Comparison of ENCODE assay signal across 23 mouse cellular contexts in genomic region chrX:99153266-99153646, GRCm38 (mm10). TPM values are rescaled to one million over a fixed set of nuclear protein-coding genes. Genes with fewer than 3 reads are reported as not detected.
DNase-seq lines count a peak whose midpoint lies in the region; ATAC-seq lines count a peak whose summit lies in the region.
"Had no signal": no experiment of that assay in that cellular context is flagged by ENCODE, and none has a peak within 500 bp of the region (broad histone marks: within the 10 kb centered on the region; RNA-seq: fewer than 3 reads in every experiment).

No protein-coding gene starts in this region.

- H3K4me2 ChIP-seq in hindbrain, embryonic 14.5 days (replicated peaks) = no peak overlapping the region
- H3K4me2 ChIP-seq in midbrain, embryonic 12.5 days (replicated peaks) = no peak overlapping the region
- no peak overlapping the region for H3K4me2 ChIP-seq in midbrain, embryonic 16.5 days (ENCODE audit: low read length)
- H3K4me2 ChIP-seq in forebrain, embryonic 13.5 days = no peak overlapping the region
- no peak overlapping the region for H3K4me2 ChIP-seq in neural tube, embryonic 14.5 days (ENCODE audit: low read depth, low read length)
- H3K4me2 ChIP-seq: embryonic facial prominence, embryonic 13.5 days; liver, embryonic 15.5 days; lung, embryonic 15.5 days had no signal

- no peaks in the 10 kb centered on the region for H3K9me3 ChIP-seq in hindbrain, embryonic 10.5 days
- no peaks in the 10 kb centered on the region for H3K9me3 ChIP-seq in hindbrain, embryonic 14.5 days (ENCODE audit: control insufficient read depth, low read length)
- no peaks in the 10 kb centered on the region for H3K9me3 ChIP-seq in midbrain, embryonic 12.5 days
- no peaks in the 10 kb centered on the region for H3K9me3 ChIP-seq in midbrain, embryonic 16.5 days (replicated peaks; ENCODE audit: control insufficient read depth, low read length, poor library complexity, severe bottlenecking)
- no peaks in the 10 kb centered on the region for H3K9me3 ChIP-seq in forebrain, embryonic 13.5 days (replicated peaks)
- H3K9me3 ChIP-seq in neural tube, embryonic 14.5 days (ENCODE audit: control insufficient read depth, low read length) = no peaks in the 10 kb centered on the region
- H3K9me3 ChIP-seq: embryonic facial prominence, embryonic 13.5 days; G1E; heart, embryonic 10.5 days; limb, embryonic 10.5 days; liver, embryonic 15.5 days; lung, embryonic 15.5 days had no signal

- H3K4me1 ChIP-seq in hindbrain, embryonic 10.5 days (replicated peaks) = peaks cover 65% of the 10 kb centered on the region
- 0 out of 2 replicates have a peak, but pooled peaks cover 5% of the 10 kb centered on the region for H3K4me1 ChIP-seq in hindbrain, embryonic 14.5 days (replicated peaks; ENCODE audit: control insufficient read depth, insufficient read depth, low read length)
- H3K4me1 ChIP-seq in midbrain, embryonic 12.5 days = peaks cover 39% of the 10 kb centered on the region
- H3K4me1 ChIP-seq in midbrain, embryonic 16.5 days (ENCODE audit: control insufficient read depth, insufficient read depth, low read length) = peaks cover 2% of the 10 kb centered on the region; the same call in 1 of the 2 replicates
- peaks cover 52% of the 10 kb centered on the region for H3K4me1 ChIP-seq in forebrain, embryonic 13.5 days
- no peaks in the 10 kb centered on the region for H3K4me1 ChIP-seq in neural tube, embryonic 14.5 days (ENCODE audit: control insufficient read depth, insufficient read depth, low read length)

- no peak overlapping the region for H3K9ac ChIP-seq in hindbrain, embryonic 14.5 days
- H3K9ac ChIP-seq in midbrain, embryonic 12.5 days (replicated peaks) = no peak overlapping the region
- no peak overlapping the region for H3K9ac ChIP-seq in midbrain, embryonic 16.5 days (ENCODE audit: low read depth, low read length)
- H3K9ac ChIP-seq in forebrain, embryonic 13.5 days = no peak overlapping the region
- H3K9ac ChIP-seq in neural tube, embryonic 14.5 days (replicated peaks; ENCODE audit: low read depth, low read length) = no peak overlapping the region
- H3K9ac ChIP-seq: embryonic facial prominence, embryonic 13.5 days; liver, embryonic 15.5 days; lung, embryonic 15.5 days had no signal

- WGBS in hindbrain, embryonic 10.5 days = 31% methylated on average over 3 of the region's 3 CpGs
- 22% methylated on average over 3 of the region's 3 CpGs for WGBS in hindbrain, embryonic 14.5 days
- 38% methylated on average over 3 of the region's 3 CpGs for WGBS in midbrain, embryonic 12.5 days
- WGBS in midbrain, embryonic 16.5 days = 27% methylated on average over 3 of the region's 3 CpGs
- WGBS in forebrain, embryonic 13.5 days = 18% methylated on average over 3 of the region's 3 CpGs
- 17% methylated on average over 3 of the region's 3 CpGs for whole genome bisulfite sequencing in neural tube, embryonic 14.5 days

- peaks cover 94% of the 10 kb centered on the region for H3K27me3 ChIP-seq in hindbrain, embryonic 10.5 days (ENCODE audit: insufficient read depth, poor library complexity, severe bottlenecking)
- H3K27me3 ChIP-seq in hindbrain, embryonic 14.5 days (ENCODE audit: control insufficient read depth, insufficient read depth, low read length) = no peaks in the 10 kb centered on the region; the same call in 1 of the 2 replicates
- peaks cover 73% of the 10 kb centered on the region for H3K27me3 ChIP-seq in midbrain, embryonic 12.5 days
- H3K27me3 ChIP-seq in midbrain, embryonic 16.5 days (ENCODE audit: control insufficient read depth, insufficient read depth, low read depth, low read length) = no peaks in the 10 kb centered on the region
- no peaks in the 10 kb centered on the region for H3K27me3 ChIP-seq in forebrain, embryonic 13.5 days
- no peaks in the 10 kb centered on the region for H3K27me3 ChIP-seq in neural tube, embryonic 14.5 days (ENCODE audit: control insufficient read depth, insufficient read depth, low read length)
- H3K27me3 ChIP-seq: liver, embryonic 15.5 days; lung, embryonic 15.5 days had no signal

- H3K27ac ChIP-seq in hindbrain, embryonic 10.5 days = peak overlapping the region; percentile 85
- no peak overlapping the region for H3K27ac ChIP-seq in hindbrain, embryonic 14.5 days
- H3K27ac ChIP-seq in midbrain, embryonic 12.5 days (replicated peaks) = peak overlapping the region; percentile 67
- no peak overlapping the region for H3K27ac ChIP-seq in midbrain, embryonic 16.5 days (ENCODE audit: low read length)
- H3K27ac ChIP-seq in forebrain, embryonic 13.5 days = peak overlapping the region; percentile 79
- H3K27ac ChIP-seq in neural tube, embryonic 14.5 days (ENCODE audit: low read depth, low read length) = no peak overlapping the region
- H3K27ac ChIP-seq: embryonic facial prominence, embryonic 13.5 days; heart, embryonic 10.5 days; layer of hippocampus, adult 2 months; limb, embryonic 10.5 days; liver, embryonic 15.5 days; lung, embryonic 15.5 days had no signal

- peaks cover 25% of the 10 kb centered on the region for H3K36me3 ChIP-seq in hindbrain, embryonic 10.5 days
- no peaks in the 10 kb centered on the region for H3K36me3 ChIP-seq in hindbrain, embryonic 14.5 days (replicated peaks; ENCODE audit: control insufficient read depth, insufficient read depth)
- no peaks in the 10 kb centered on the region for H3K36me3 ChIP-seq in midbrain, embryonic 12.5 days
- no peaks in the 10 kb centered on the region for H3K36me3 ChIP-seq in midbrain, embryonic 16.5 days (ENCODE audit: control insufficient read depth, insufficient read depth, low read length)
- H3K36me3 ChIP-seq in forebrain, embryonic 13.5 days (ENCODE audit: poor library complexity, severe bottlenecking) = peaks cover 25% of the 10 kb centered on the region
- no peaks in the 10 kb centered on the region for H3K36me3 ChIP-seq in neural tube, embryonic 14.5 days (ENCODE audit: control insufficient read depth, insufficient read depth, low read length)
- H3K36me3 ChIP-seq: G1E; liver, embryonic 15.5 days had no signal

- ATAC-seq in hindbrain, embryonic 14.5 days (ENCODE audit: low FRiP score) = no peak; the same call in 1 of the 2 replicates
- peak; percentile 32 for ATAC-seq in midbrain, embryonic 12.5 days (ENCODE audit: low FRiP score, low read depth)
- no peak for ATAC-seq in midbrain, embryonic 16.5 days
- ATAC-seq in forebrain, embryonic 13.5 days = no peak
- peak; percentile 16; the same call in 1 of the 2 replicates for ATAC-seq in neural tube, embryonic 14.5 days (ENCODE audit: low read depth)
- ATAC-seq: intestine, postnatal 0 days had no signal

- DNase-seq in hindbrain, embryonic 10.5 days (ENCODE audit: low spot score) = no peak
- no peak for DNase-seq in hindbrain, embryonic 14.5 days (ENCODE audit: low spot score)
- no peak for DNase-seq in urinary bladder, adult 2 months (ENCODE audit: low spot score)
- DNase-seq in frontal cortex, postnatal 36 days (ENCODE audit: low spot score in 2 of 2) = no peak
- DNase-seq: cerebellum, adult 11-12 months; cerebellum, postnatal 10 days; gastrocnemius, postnatal 10 days; liver; thymus, adult 18-20 months; thymus, postnatal 36 days had no signal

- no peak overlapping the region for H3K4me3 ChIP-seq in hindbrain, embryonic 10.5 days
- no peak overlapping the region for H3K4me3 ChIP-seq in hindbrain, embryonic 14.5 days (replicated peaks; ENCODE audit: low read length)
- H3K4me3 ChIP-seq in midbrain, embryonic 12.5 days = no peak overlapping the region
- H3K4me3 ChIP-seq in midbrain, embryonic 16.5 days (ENCODE audit: low read depth, low read length) = no peak overlapping the region
- H3K4me3 ChIP-seq in forebrain, embryonic 13.5 days = no peak overlapping the region
- no peak overlapping the region for H3K4me3 ChIP-seq in neural tube, embryonic 14.5 days (ENCODE audit: low read depth, low read length)
- H3K4me3 ChIP-seq: embryonic facial prominence, embryonic 13.5 days; erythroblast, embryonic 14.5 days; heart, embryonic 10.5 days; layer of hippocampus, adult 2 months; limb, embryonic 10.5 days; liver, embryonic 15.5 days; lung, embryonic 15.5 days had no signal

RNA-seq across cellular contexts. Expression of gene Efnb1, which starts 17.3 kb away (rescaled TPM):
- polyA plus RNA-seq in hindbrain, embryonic 10.5 days (2016; fragmentation: Nextera tagmentation; extraction: Ambion mirVana) = 48.9 and 52.6 TPM in 2 replicates
- polyA plus RNA-seq in hindbrain, embryonic 14.5 days (2014; fragmentation: Nextera tagmentation; extraction: Ambion mirVana) = 19.3 and 19.6 TPM in 2 replicates
- 64.2 and 69.7 TPM in 2 replicates for polyA plus RNA-seq in midbrain, embryonic 12.5 days (2016; fragmentation: Nextera tagmentation; extraction: Ambion mirVana)
- polyA plus RNA-seq in midbrain, embryonic 16.5 days (2015; fragmentation: Nextera tagmentation; extraction: Ambion mirVana) = 15.6 and 19.6 TPM in 2 replicates
- 67.6 and 71.9 TPM in 2 replicates for polyA plus RNA-seq in forebrain, embryonic 13.5 days (2015; fragmentation: Nextera tagmentation; extraction: Ambion mirVana)
- 10.1 and 21.5 TPM in 2 replicates for polyA plus RNA-seq in neural tube, embryonic 14.5 days (2014; fragmentation: Nextera tagmentation; extraction: Ambion mirVana)
- polyA plus RNA-seq in urinary bladder, adult 2 months (2012; rRNA removed) = 22.2 and 23.2 TPM in 2 replicates
- polyA plus RNA-seq: G1E had no signal

Comparison
In these comparisons a context has a peak if more than half of its experiments do, and no peak if none do; other contexts are left out.
1. H3K27ac ChIP-seq: peak in hindbrain, embryonic 10.5 days (single experiment), midbrain, embryonic 12.5 days (single experiment) and forebrain, embryonic 13.5 days (single experiment); none in hindbrain, embryonic 14.5 days (single experiment), midbrain, embryonic 16.5 days (single experiment) and neural tube, embryonic 14.5 days (single experiment).
2. ATAC-seq: peak in midbrain, embryonic 12.5 days (single experiment) and neural tube, embryonic 14.5 days (single experiment); none in hindbrain, embryonic 14.5 days (single experiment), midbrain, embryonic 16.5 days (single experiment) and forebrain, embryonic 13.5 days (single experiment).